Mouse (Mus musculus): ENCODE measurements around the gene Gdpd3. TPM values are rescaled to one million over a fixed set of nuclear protein-coding genes. Genes with fewer than 3 reads are reported as not detected.

Gdpd3 gene
- polyA plus RNA-seq, 1 experiment from 2014 or later: 2.5 TPM

- H3K9ac ChIP-seq (replicated peaks): peak overlapping the region; percentile 80
- H3K4me2 ChIP-seq (replicated peaks): peak overlapping the region; percentile 82
- no peak for ATAC-seq
- peaks cover 36% of the 10 kb centered on the region for H3K4me1 ChIP-seq (replicated peaks)
- no peaks in the 10 kb centered on the region for H3K9me3 ChIP-seq
- H3K27ac ChIP-seq: peak overlapping the region; percentile 91
- H3K4me3 ChIP-seq (replicated peaks): peak overlapping the region; percentile 84
- WGBS: 45% methylated on average over 5 of the region's 5 CpGs
- H3K27me3 ChIP-seq: no peaks in the 10 kb centered on the region
- peaks cover 26% of the 10 kb centered on the region for H3K36me3 ChIP-seq
Observed at GRCm38 (mm10) chr7:126800269-126801056, 34.3 kb downstream of the Gdpd3 start.

- H3K4me2 ChIP-seq (replicated peaks): no peak overlapping the region
- no peaks in the 10 kb centered on the region for H3K27me3 ChIP-seq
- H3K9me3 ChIP-seq: no peaks in the 10 kb centered on the region
- peaks cover 36% of the 10 kb centered on the region for H3K4me1 ChIP-seq (replicated peaks)
- peaks cover 20% of the 10 kb centered on the region for H3K36me3 ChIP-seq
- 96% methylated on average over 16 of the region's 16 CpGs for WGBS
- H3K9ac ChIP-seq (replicated peaks): no peak overlapping the region
- H3K27ac ChIP-seq: no peak overlapping the region
- H3K4me3 ChIP-seq (replicated peaks): no peak overlapping the region
- no peak for ATAC-seq
Observed at GRCm38 (mm10) chr7:126801057-126801422, 34.9 kb downstream of the Gdpd3 start.

- Histone ChIP-seq H3K27me3 (no peaks in the 10 kb centered on the region), H3K4me1 (replicated peaks) (peaks cover 24% of the 10 kb centered on the region), H3K9ac (replicated peaks) (no peak overlapping the region), H3K27ac (no peak overlapping the region), H3K36me3 (peaks cover 16% of the 10 kb centered on the region), H3K4me2 (replicated peaks) (no peak overlapping the region), H3K4me3 (replicated peaks) (no peak overlapping the region), H3K9me3 (no peaks in the 10 kb centered on the region)
- no peak for ATAC-seq
- 88% methylated on average over 11 of the region's 11 CpGs for WGBS
Observed at GRCm38 (mm10) chr7:126802134-126802889, 36.2 kb downstream of the Gdpd3 start.

- no peak overlapping the region for H3K27ac ChIP-seq
- no peak overlapping the region for H3K9ac ChIP-seq (replicated peaks)
- H3K4me2 ChIP-seq (replicated peaks): no peak overlapping the region
- WGBS: 95% methylated on average over 6 of the region's 6 CpGs
- no peak overlapping the region for H3K4me3 ChIP-seq (replicated peaks)
- H3K27me3 ChIP-seq: no peaks in the 10 kb centered on the region
- peaks cover 16% of the 10 kb centered on the region for H3K36me3 ChIP-seq
- peaks cover 24% of the 10 kb centered on the region for H3K4me1 ChIP-seq (replicated peaks)
- ATAC-seq: no peak
- no peaks in the 10 kb centered on the region for H3K9me3 ChIP-seq
Observed at GRCm38 (mm10) chr7:126803181-126803580, 37.0 kb downstream of the Gdpd3 start.

GRCm38 (mm10) chr7:126803751-126804150, 37.6 kb downstream of the Gdpd3 start:
- H3K9ac ChIP-seq (replicated peaks): no peak overlapping the region; the same call in 1 of the 2 replicates
- no peak overlapping the region for H3K4me3 ChIP-seq (replicated peaks)
- ATAC-seq: no peak
- peaks cover 26% of the 10 kb centered on the region for H3K4me1 ChIP-seq (replicated peaks)
- H3K9me3 ChIP-seq: no peaks in the 10 kb centered on the region
- no peaks in the 10 kb centered on the region for H3K27me3 ChIP-seq
- H3K4me2 ChIP-seq (replicated peaks): no peak overlapping the region
- peaks cover 16% of the 10 kb centered on the region for H3K36me3 ChIP-seq
- no peak overlapping the region for H3K27ac ChIP-seq

- ATAC-seq: no peak
- no peak overlapping the region for H3K27ac ChIP-seq
- no peaks in the 10 kb centered on the region for H3K9me3 ChIP-seq
- H3K27me3 ChIP-seq: no peaks in the 10 kb centered on the region
- H3K9ac ChIP-seq (replicated peaks): no peak overlapping the region
- H3K36me3 ChIP-seq: peaks cover 16% of the 10 kb centered on the region
- H3K4me1 ChIP-seq (replicated peaks): peaks cover 20% of the 10 kb centered on the region
- H3K4me2 ChIP-seq (replicated peaks): no peak overlapping the region
- no peak overlapping the region for H3K4me3 ChIP-seq (replicated peaks)
- 91% methylated on average over 6 of the region's 6 CpGs for WGBS
Observed at GRCm38 (mm10) chr7:126806956-126807355, 40.8 kb downstream of the Gdpd3 start.

GRCm38 (mm10) chr7:126807405-126807804, 41.3 kb downstream of the Gdpd3 start:
- ATAC-seq: no peak
- Histone ChIP-seq H3K36me3 (peaks cover 14% of the 10 kb centered on the region), H3K4me2 (replicated peaks) (peak overlapping the region; percentile 87), H3K9ac (replicated peaks) (peak overlapping the region; percentile 87; the same call in 1 of the 2 replicates), H3K9me3 (no peaks in the 10 kb centered on the region), H3K27ac (no peak overlapping the region), H3K4me1 (replicated peaks) (peaks cover 20% of the 10 kb centered on the region), H3K27me3 (no peaks in the 10 kb centered on the region), H3K4me3 (replicated peaks) (no peak overlapping the region)
- 85% methylated on average over 4 of the region's 4 CpGs for WGBS

- under 1% methylated on average over 42 of the region's 43 CpGs for WGBS
- Histone ChIP-seq H3K27me3 (no peaks in the 10 kb centered on the region), H3K4me3 (replicated peaks) (peak overlapping the region; percentile 77), H3K27ac (peak overlapping the region; percentile 78), H3K36me3 (peaks cover 6% of the 10 kb centered on the region; the same call in 1 of the 2 replicates), H3K4me1 (replicated peaks) (peaks cover 20% of the 10 kb centered on the region), H3K4me2 (replicated peaks) (peak overlapping the region; percentile 87), H3K9ac (replicated peaks) (peak overlapping the region; percentile 87), H3K9me3 (no peaks in the 10 kb centered on the region)
- peak; percentile 95 for ATAC-seq
Observed at GRCm38 (mm10) chr7:126808703-126809455, 42.7 kb downstream of the Gdpd3 start.

GRCm38 (mm10) chr7:126809723-126810369, 43.7 kb downstream of the Gdpd3 start:
- H3K36me3 ChIP-seq: 0 out of 2 replicates have a peak, but pooled peaks cover 3% of the 10 kb centered on the region

GRCm38 (mm10) chr7:126815726-126816222, 49.6 kb downstream of the Gdpd3 start:
- Histone ChIP-seq H3K4me2 (replicated peaks) (no peak overlapping the region), H3K9me3 (peaks cover 3% of the 10 kb centered on the region; the same call in 1 of the 2 replicates), H3K27me3 (no peaks in the 10 kb centered on the region), H3K4me1 (replicated peaks) (no peaks in the 10 kb centered on the region), H3K4me3 (replicated peaks) (no peak overlapping the region), H3K9ac (replicated peaks) (no peak overlapping the region), H3K27ac (no peak overlapping the region), H3K36me3 (no peaks in the 10 kb centered on the region)
- no peak for ATAC-seq
- WGBS: 54% methylated on average over 8 of the region's 8 CpGs

More at GRCm38 (mm10) chr7:126809723-126810369, 43.7 kb downstream of the Gdpd3 start:
- ATAC-seq: no peak
- Histone ChIP-seq H3K4me3 (replicated peaks) (peak overlapping the region; percentile 77), H3K4me1 (replicated peaks) (peaks cover 20% of the 10 kb centered on the region), H3K4me2 (replicated peaks) (peak overlapping the region; percentile 87), H3K9ac (replicated peaks) (peak overlapping the region; percentile 87; the same call in 1 of the 2 replicates), H3K27ac (no peak overlapping the region), H3K27me3 (no peaks in the 10 kb centered on the region), H3K9me3 (no peaks in the 10 kb centered on the region)
- WGBS: 70% methylated on average over 5 of the region's 5 CpGs

GRCm38 (mm10) chr7:126816494-126816893, 50.4 kb downstream of the Gdpd3 start:
- H3K4me3 ChIP-seq (replicated peaks): no peak overlapping the region
- no peaks in the 10 kb centered on the region for H3K36me3 ChIP-seq
- ATAC-seq: no peak
- H3K4me2 ChIP-seq (replicated peaks): no peak overlapping the region
- H3K9me3 ChIP-seq: peaks cover 3% of the 10 kb centered on the region; the same call in 1 of the 2 replicates
- H3K27me3 ChIP-seq: no peaks in the 10 kb centered on the region
- H3K27ac ChIP-seq: no peak overlapping the region
- 89% methylated on average over 8 of the region's 8 CpGs for WGBS
- H3K9ac ChIP-seq (replicated peaks): no peak overlapping the region
- no peaks in the 10 kb centered on the region for H3K4me1 ChIP-seq (replicated peaks)
